Mouse (Mus musculus) cortical plate, adult 2 months (tissue): Measurements from ENCODE around the gene Nek5. TPM values are rescaled to one million over a fixed set of nuclear protein-coding genes. Genes with fewer than 3 reads are reported as not detected.

ENCODE experiments used
- H3K27ac ChIP-seq: fragments of 200-500 bp; 2 replicates; pipeline ENCODE4 v1.5.1; 2012; ENCODE audit warnings: low read length, control low read depth, inconsistent platforms; ENCODE audit not compliant: insufficient read depth
- H3K4me1 ChIP-seq: fragments of 200-500 bp; 2 replicates; pipeline ENCODE4 v1.6.1; 2011; ENCODE audit warnings: low read length; ENCODE audit not compliant: control insufficient read depth, insufficient read depth
- H3K4me3 ChIP-seq: fragments of 200-500 bp; 2 replicates; pipeline ENCODE4 v1.5.1; 2011; ENCODE audit warnings: mild to moderate bottlenecking, low read length, control low read depth; ENCODE audit not compliant: insufficient read depth
- CTCF ChIP-seq: fragments of 200-500 bp; IDR thresholded peaks from 2 replicates; pipeline ENCODE4 v1.5.1; 2011; ENCODE audit warnings: mild to moderate bottlenecking, control low read depth, low read length; ENCODE audit not compliant: insufficient read depth; ENCODE audit errors: extremely low read depth
- POLR2A ChIP-seq: fragments of 200-500 bp; IDR thresholded peaks from 2 replicates; pipeline ENCODE4 v1.6.1; 2011; ENCODE audit warnings: mild to moderate bottlenecking, low read length, control low read depth; ENCODE audit not compliant: insufficient read depth; ENCODE audit errors: extremely low read depth
- polyA plus RNA-seq: library from polyadenylated mRNA; depleted of rRNA; stranded (reverse); fragments of >200 nt; gene quantifications from 2 replicates; pipeline ENCODE4 v1.2.3, GENCODE M21; 2012; rRNA removed

Nek5 gene
- polyA plus RNA-seq, 1 experiment, result 0.33 TPM

DNA sequence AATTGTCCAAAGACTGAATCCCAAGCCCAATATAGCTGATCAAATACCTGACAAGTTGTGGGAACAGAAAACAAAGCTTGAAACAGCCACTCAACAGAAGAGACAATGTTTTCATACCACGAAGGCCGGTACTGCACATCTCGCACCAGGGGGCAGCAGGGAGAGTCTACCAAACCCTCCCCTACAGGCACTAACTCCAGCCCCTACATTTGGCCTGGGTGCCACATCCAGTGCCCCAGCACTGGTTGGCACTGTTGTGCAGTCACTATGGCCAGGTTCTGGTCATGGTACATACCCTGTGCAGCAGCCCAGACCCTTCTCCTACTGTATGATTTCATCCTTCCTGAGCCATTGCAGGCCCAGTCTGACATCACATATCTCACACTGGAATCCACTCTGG, 95.9 kb downstream of the Nek5 start:
- no peak overlapping the region for H3K4me3 ChIP-seq
- H3K27ac ChIP-seq, result no peak overlapping the region
- no peaks in the 10 kb centered on the region for H3K4me1 ChIP-seq
- TF ChIP-seq CTCF, result no peak
- no peak for TF ChIP-seq POLR2A

DNA sequence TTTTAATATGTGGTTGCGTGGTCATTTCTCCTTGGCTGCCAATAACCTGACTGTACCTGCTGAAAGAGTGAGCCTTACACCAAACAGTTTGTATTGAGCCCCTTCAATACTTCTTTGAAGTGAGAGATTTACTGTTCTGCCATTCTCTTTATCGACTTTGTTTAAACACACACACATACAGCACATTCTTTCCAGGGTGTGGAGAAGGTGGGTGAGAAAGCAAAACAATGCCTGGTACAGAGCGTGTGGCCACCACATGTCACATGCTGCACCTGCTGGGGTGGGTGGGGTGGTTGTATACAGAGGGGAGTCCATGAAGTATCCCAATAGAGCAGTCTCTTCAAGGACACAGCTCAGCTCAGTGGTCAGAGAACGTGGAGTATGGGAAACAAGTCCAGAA, 99.6 kb downstream of the Nek5 start:
- TF ChIP-seq POLR2A (no peak), CTCF (no peak)
- Histone ChIP-seq H3K27ac (no peak overlapping the region), H3K4me1 (no peaks in the 10 kb centered on the region), H3K4me3 (no peak overlapping the region)

Other genes with a start within 250 kb of the Nek5 start
- gene Defb9, start 239.6 kb downstream of the Nek5 start, polyA plus RNA-seq, result not detected in 2 replicates
- not detected in 2 replicates for gene Defb11, start 218.6 kb downstream of the Nek5 start, polyA plus RNA-seq
- gene Defb15, start 192.3 kb downstream of the Nek5 start, polyA plus RNA-seq, result not detected in 2 replicates
- gene Defb35, start 186.7 kb downstream of the Nek5 start, polyA plus RNA-seq, result not detected in 2 replicates
- gene Defb13, start 178.3 kb downstream of the Nek5 start, polyA plus RNA-seq, result not detected in 2 replicates
- not detected in 2 replicates for gene Fam90a1a, start 166.3 kb downstream of the Nek5 start, polyA plus RNA-seq
- gene Ccdc70, start 155.3 kb downstream of the Nek5 start, polyA plus RNA-seq, result not detected in 2 replicates
- 1.4 and 1.6 TPM in 2 replicates for gene Atp7b, start 64.7 kb downstream of the Nek5 start, polyA plus RNA-seq
- 12.3 and 13.0 TPM in 2 replicates for gene Alg11, start 64.3 kb downstream of the Nek5 start, polyA plus RNA-seq
- gene Nek3, start 41.4 kb upstream of the Nek5 start, polyA plus RNA-seq, result 2.7 and 2.8 TPM in 2 replicates
- gene Ckap2, start 60.8 kb upstream of the Nek5 start, polyA plus RNA-seq, result 0.85 and 1.7 TPM in 2 replicates
- 14.2 and 14.7 TPM in 2 replicates for gene Vps36, start 67.8 kb upstream of the Nek5 start, polyA plus RNA-seq
- gene Thsd1, start 102.3 kb upstream of the Nek5 start, polyA plus RNA-seq, result 4.7 and 5.6 TPM in 2 replicates
- gene Tpte, start 158.4 kb upstream of the Nek5 start, polyA plus RNA-seq, result not detected in 2 replicates